Mouse (Mus musculus) lung, postnatal 25 days (tissue): Measurements from ENCODE around the gene Pstk.
"Not testable (repeated sequence)": the region's sequence is repeated elsewhere in the genome, so short reads cannot be mapped to it uniquely, and the experiment has no call there.

Source experiments
- DNase-seq: peaks from one replicate; pipeline ENCODE4 v3.0.0; 2022; ENCODE audit warnings: low spot score

Gene Pstk

DNA sequence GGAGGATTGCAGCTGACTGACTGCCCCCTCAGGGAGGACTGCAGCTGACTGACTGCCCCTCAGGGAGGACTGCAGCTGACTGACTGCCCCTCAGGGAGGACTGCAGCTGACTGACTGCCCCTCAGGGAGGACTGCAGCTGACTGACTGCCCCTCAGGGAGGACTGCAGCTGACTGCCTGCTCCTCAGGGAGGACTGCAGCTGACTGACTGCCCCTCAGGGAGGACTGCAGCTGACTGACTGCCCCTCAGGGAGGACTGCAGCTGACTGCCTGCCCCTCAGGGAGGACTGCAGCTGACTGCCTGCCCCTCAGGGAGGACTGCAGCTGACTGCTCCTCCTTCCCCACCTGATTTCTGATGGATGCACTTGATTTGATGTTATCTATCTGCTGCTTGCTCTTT is 45.8 kb downstream of the Pstk start:
- not testable (repeated sequence) for DNase-seq

DNA sequence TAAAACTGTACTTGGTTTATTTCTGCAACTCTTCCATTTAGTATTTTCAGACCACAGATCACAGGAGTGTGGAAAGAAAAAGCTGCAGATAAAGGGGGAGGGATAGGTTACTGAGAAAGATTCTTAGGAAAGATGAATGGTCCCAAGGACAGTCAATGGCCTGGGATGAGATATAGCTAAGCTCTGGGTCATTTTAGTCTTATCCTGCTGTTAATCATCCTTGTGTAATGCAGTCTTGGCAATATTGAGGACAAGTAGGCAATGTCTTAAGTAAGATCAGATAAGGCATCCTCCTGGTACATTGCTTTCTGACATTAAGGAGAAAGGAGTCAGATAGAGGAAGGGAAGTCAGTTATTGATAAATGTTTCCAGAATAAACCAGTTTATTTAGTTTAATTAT is 46.7 kb downstream of the Pstk start:
- DNase-seq = no peak

DNA sequence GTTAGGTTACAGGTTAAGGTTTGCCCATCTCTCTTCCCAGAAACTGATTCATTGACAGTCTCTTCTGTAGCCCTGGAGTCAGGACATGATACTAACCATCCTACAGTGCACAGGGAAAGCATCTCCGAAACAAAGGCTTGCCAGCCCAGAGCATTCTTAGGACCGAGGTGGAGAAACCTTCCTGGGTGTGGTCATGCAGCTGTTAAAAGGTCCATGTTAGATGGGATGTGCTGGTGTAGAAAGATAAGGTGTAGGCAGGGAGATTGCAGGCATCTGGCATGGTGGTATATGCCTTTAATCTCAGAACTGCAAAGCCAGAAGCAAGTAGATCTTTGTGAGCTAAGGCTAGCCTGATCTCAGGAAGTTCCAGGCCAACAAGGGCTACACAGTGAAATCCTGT is 54.0 kb downstream of the Pstk start:
- no peak for DNase-seq

- DNase-seq = no peak
Measured at GRCm38 (mm10) chr7:131427331-131427730, 56.4 kb downstream of the Pstk start.

DNA sequence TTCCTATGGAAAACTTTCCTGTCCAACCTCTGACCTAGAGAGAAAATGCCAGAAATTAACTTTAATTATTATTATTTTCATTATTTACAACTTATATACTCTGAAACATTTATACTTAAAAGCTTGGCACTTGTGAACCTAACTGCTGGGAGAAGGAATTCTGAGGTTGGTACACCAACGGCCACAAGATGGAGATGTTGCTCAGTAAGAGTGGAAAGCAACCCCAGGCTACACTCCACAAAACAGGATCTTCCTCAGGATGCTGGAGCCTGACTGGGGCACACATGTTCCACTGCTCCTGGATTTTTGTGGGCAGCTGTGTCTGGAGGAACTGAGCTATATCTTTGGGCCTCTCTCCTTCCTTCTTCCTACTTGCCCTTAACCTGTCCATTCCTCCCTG is 61.3 kb downstream of the Pstk start:
- peak; percentile 26 for DNase-seq

GRCm38 (mm10) chr7:131434276-131434675 is 63.3 kb downstream of the Pstk start:
- no peak for DNase-seq

GRCm38 (mm10) chr7:131437051-131437450 is 66.1 kb downstream of the Pstk start:
- DNase-seq = no peak
